Mouse (Mus musculus): ENCODE measurements around the gene Prph. TPM values are rescaled to one million over a fixed set of nuclear protein-coding genes. Genes with fewer than 3 reads are reported as not detected.
A peak's percentile ranks its signal among the peaks of the same experiment; 100 is the strongest.
"Not testable (repeated sequence)": the region's sequence is repeated elsewhere in the genome, so short reads cannot be mapped to it uniquely, and the experiment has no call there.

Prph gene
- polyA plus RNA-seq, 1 experiment from 2014 or later = 0.94 TPM

GRCm38 (mm10) chr15:99053373-99053772 is 1.6 kb upstream of the Prph start:
- ATAC-seq (replicated peaks; ENCODE audit: low FRiP score) (no peak), DNase-seq (ENCODE audit: low spot score) (no peak)
- WGBS = 8% methylated on average over 9 of the region's 9 CpGs
- H3K9ac ChIP-seq (ENCODE audit: low read length) = no peak overlapping the region
- no peak overlapping the region for H3K4me3 ChIP-seq (ENCODE audit: low read depth, low read length)
- no peak overlapping the region for H3K27ac ChIP-seq (ENCODE audit: low read depth, low read length)
- H3K9me3 ChIP-seq (ENCODE audit: control insufficient read depth, low read length) = no peaks in the 10 kb centered on the region
- peaks cover 54% of the 10 kb centered on the region for H3K27me3 ChIP-seq (ENCODE audit: control insufficient read depth, insufficient read depth, low read length)
- H3K4me2 ChIP-seq (ENCODE audit: low read depth, low read length, severe bottlenecking) = no peak overlapping the region
- H3K4me1 ChIP-seq (replicated peaks; ENCODE audit: control insufficient read depth, insufficient read depth, low read length) = peaks cover 10% of the 10 kb centered on the region; the same call in 1 of the 2 replicates
- no peaks in the 10 kb centered on the region for H3K36me3 ChIP-seq (ENCODE audit: control insufficient read depth, insufficient read depth, low read length)

DNA sequence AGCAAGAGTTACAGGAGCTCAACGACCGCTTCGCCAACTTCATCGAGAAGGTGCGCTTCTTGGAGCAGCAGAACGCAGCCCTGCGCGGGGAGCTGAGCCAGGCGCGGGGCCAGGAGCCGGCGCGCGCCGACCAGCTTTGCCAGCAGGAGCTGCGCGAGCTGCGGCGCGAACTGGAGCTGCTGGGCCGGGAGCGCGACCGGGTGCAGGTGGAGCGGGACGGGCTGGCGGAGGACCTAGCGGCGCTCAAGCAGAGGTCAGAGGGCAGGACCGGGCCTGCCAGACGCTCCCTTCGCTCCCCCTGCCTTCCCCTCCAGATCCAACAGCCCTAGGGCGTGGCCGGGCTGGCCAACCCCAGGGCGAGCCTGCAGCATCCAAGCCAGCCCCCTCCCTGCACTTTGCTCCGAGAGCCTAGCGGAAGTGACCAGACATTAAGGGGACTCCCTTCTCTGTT is 562 bp downstream of the Prph start:
- H3K36me3 ChIP-seq (ENCODE audit: control insufficient read depth, insufficient read depth, low read length) = no peaks in the 10 kb centered on the region
- peaks cover 10% of the 10 kb centered on the region; the same call in 1 of the 2 replicates for H3K4me1 ChIP-seq (replicated peaks; ENCODE audit: control insufficient read depth, insufficient read depth, low read length)
- peaks cover 58% of the 10 kb centered on the region for H3K27me3 ChIP-seq (ENCODE audit: control insufficient read depth, insufficient read depth, low read length)
- ATAC-seq (replicated peaks; ENCODE audit: low FRiP score) (0 out of 2 replicates have a peak, but pooled peaks have one; percentile 39), DNase-seq (ENCODE audit: low spot score) (peak; percentile 66)
- H3K4me3 ChIP-seq (ENCODE audit: low read depth, low read length) = peak overlapping the region; percentile 27
- WGBS = 0% methylated on average over 37 of the region's 37 CpGs
- H3K27ac ChIP-seq (ENCODE audit: low read depth, low read length) = no peak overlapping the region
- no peak overlapping the region for H3K9ac ChIP-seq (ENCODE audit: low read length)
- H3K9me3 ChIP-seq (ENCODE audit: control insufficient read depth, low read length) = no peaks in the 10 kb centered on the region
- peak overlapping the region; percentile 49 for H3K4me2 ChIP-seq (ENCODE audit: low read depth, low read length, severe bottlenecking)

- peaks cover 10% of the 10 kb centered on the region; the same call in 1 of the 2 replicates for H3K4me1 ChIP-seq (replicated peaks; ENCODE audit: control insufficient read depth, insufficient read depth, low read length)
- DNase-seq (ENCODE audit: low spot score) (no peak), ATAC-seq (replicated peaks; ENCODE audit: low FRiP score) (no peak)
- peaks cover 58% of the 10 kb centered on the region for H3K27me3 ChIP-seq (ENCODE audit: control insufficient read depth, insufficient read depth, low read length)
- H3K9me3 ChIP-seq (ENCODE audit: control insufficient read depth, low read length) = no peaks in the 10 kb centered on the region
- WGBS = 6% methylated on average over 14 of the region's 14 CpGs
- H3K4me3 ChIP-seq (ENCODE audit: low read depth, low read length) = no peak overlapping the region
- H3K9ac ChIP-seq (ENCODE audit: low read length) = no peak overlapping the region
- no peak overlapping the region for H3K4me2 ChIP-seq (ENCODE audit: low read depth, low read length, severe bottlenecking)
- H3K27ac ChIP-seq (ENCODE audit: low read depth, low read length) = no peak overlapping the region
- H3K36me3 ChIP-seq (ENCODE audit: control insufficient read depth, insufficient read depth, low read length) = no peaks in the 10 kb centered on the region
These were observed 1.4 kb downstream of the Prph start for GRCm38 (mm10) chr15:99056332-99056731.

DNA sequence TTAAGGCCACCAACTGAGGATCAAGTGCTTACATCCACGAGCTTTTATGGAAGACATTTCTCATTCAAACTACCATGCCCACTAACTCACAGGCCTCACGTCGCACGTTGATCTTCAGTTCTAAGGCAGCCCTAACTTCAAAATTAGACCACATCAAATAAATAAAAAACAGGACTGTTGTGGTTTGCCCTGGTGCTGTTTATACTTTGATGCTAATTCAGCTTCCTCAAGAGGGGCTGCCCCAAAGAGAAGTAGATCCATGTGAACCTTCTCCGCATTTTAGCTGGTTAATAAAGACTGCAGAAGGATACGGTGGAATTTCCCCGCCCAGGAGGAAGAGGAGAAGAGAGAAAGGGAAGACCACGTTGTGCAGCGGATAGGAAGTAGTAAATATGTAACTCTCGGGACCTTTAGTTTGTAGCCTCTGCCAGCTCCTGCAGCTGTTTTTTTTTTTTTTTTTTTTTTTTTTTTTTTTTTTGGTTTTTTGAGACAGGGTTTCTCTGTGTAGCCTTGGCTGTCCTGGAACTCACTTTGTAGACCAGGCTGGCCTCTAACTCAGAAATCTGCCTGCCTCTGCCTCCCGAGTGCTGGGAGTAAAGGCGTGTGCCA is 10.7 kb downstream of the Prph start:
- Histone ChIP-seq H3K4me1 (replicated peaks; ENCODE audit: control insufficient read depth, insufficient read depth, low read length) (no peaks in the 10 kb centered on the region), H3K4me3 (ENCODE audit: low read depth, low read length) (no peak overlapping the region), H3K4me2 (ENCODE audit: low read depth, low read length, severe bottlenecking) (no peak overlapping the region), H3K9me3 (ENCODE audit: control insufficient read depth, low read length) (no peaks in the 10 kb centered on the region), H3K27ac (ENCODE audit: low read depth, low read length) (no peak overlapping the region), H3K27me3 (ENCODE audit: control insufficient read depth, insufficient read depth, low read length) (no peaks in the 10 kb centered on the region), H3K9ac (ENCODE audit: low read length) (no peak overlapping the region), H3K36me3 (ENCODE audit: control insufficient read depth, insufficient read depth, low read length) (no peaks in the 10 kb centered on the region)
- ATAC-seq (replicated peaks; ENCODE audit: low FRiP score) (no peak), DNase-seq (ENCODE audit: low spot score) (no peak)
- WGBS = 89% methylated on average over 12 of the region's 12 CpGs

DNA sequence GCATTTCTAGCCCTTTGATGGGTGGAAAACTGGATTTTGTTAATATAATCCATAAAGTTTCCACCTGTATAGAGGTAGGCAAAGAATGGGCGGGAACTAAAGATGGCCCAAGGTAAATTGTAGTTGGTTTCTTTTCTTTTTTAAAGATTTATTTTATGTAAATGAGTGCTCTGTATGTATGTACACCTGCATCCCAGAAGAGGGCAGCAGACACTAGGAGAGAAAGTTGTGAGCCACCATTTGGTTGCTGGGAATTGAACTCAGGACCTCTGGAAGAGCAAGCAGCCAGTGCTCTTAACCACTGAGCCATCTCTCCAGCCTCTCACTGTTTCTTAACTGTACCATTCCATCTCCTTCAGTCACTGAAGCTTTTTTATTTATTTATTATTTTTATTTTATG is 17.0 kb downstream of the Prph start:
- ATAC-seq (replicated peaks; ENCODE audit: low FRiP score) = no peak
- H3K27me3 ChIP-seq (ENCODE audit: control insufficient read depth, insufficient read depth, low read length) = no peaks in the 10 kb centered on the region

GRCm38 (mm10) chr15:99074019-99074599 is 19.1 kb downstream of the Prph start, which contains the start of gene Troap:
Troap (plus strand) TSS chr15:99074575.
- peak; percentile 57 for ATAC-seq (replicated peaks; ENCODE audit: low FRiP score)
- peak within 1 kb of the TSS; percentile 67 for H3K9ac ChIP-seq (ENCODE audit: low read length)

More for the DNA sequence above, 17.0 kb downstream of the Prph start:
- H3K36me3 ChIP-seq (ENCODE audit: control insufficient read depth, insufficient read depth, low read length) = no peaks in the 10 kb centered on the region
- no peak overlapping the region for H3K9ac ChIP-seq (ENCODE audit: low read length)
- WGBS = 88% methylated on average over 1 of the region's 1 CpGs
- H3K4me3 ChIP-seq (ENCODE audit: low read depth, low read length) = no peak overlapping the region
- H3K4me2 ChIP-seq (ENCODE audit: low read depth, low read length, severe bottlenecking) = no peak overlapping the region
- DNase-seq (ENCODE audit: low spot score) = no peak
- H3K9me3 ChIP-seq (ENCODE audit: control insufficient read depth, low read length) = no peaks in the 10 kb centered on the region
- no peak overlapping the region for H3K27ac ChIP-seq (ENCODE audit: low read depth, low read length)
- H3K4me1 ChIP-seq (replicated peaks; ENCODE audit: control insufficient read depth, insufficient read depth, low read length) = peaks cover 10% of the 10 kb centered on the region

GRCm38 (mm10) chr15:99074600-99075333 is 19.8 kb downstream of the Prph start:
- Histone ChIP-seq H3K27ac (ENCODE audit: low read depth, low read length) (peak overlapping the region; percentile 96), H3K27me3 (ENCODE audit: control insufficient read depth, insufficient read depth, low read length) (no peaks in the 10 kb centered on the region), H3K9ac (ENCODE audit: low read length) (peak overlapping the region; percentile 67), H3K9me3 (ENCODE audit: control insufficient read depth, low read length) (no peaks in the 10 kb centered on the region), H3K36me3 (ENCODE audit: control insufficient read depth, insufficient read depth, low read length) (peaks cover 3% of the 10 kb centered on the region), H3K4me2 (ENCODE audit: low read depth, low read length, severe bottlenecking) (peak overlapping the region; percentile 90), H3K4me3 (ENCODE audit: low read depth, low read length) (peak overlapping the region; percentile 62), H3K4me1 (replicated peaks; ENCODE audit: control insufficient read depth, insufficient read depth, low read length) (peaks cover 10% of the 10 kb centered on the region)
- ATAC-seq (replicated peaks; ENCODE audit: low FRiP score) (peak; percentile 97), DNase-seq (ENCODE audit: low spot score) (peak; percentile 98)
- under 1% methylated on average over 44 of the region's 44 CpGs for WGBS

More at GRCm38 (mm10) chr15:99074019-99074599, 19.1 kb downstream of the Prph start, which contains the start of gene Troap:
- no peak for DNase-seq (ENCODE audit: low spot score)
- peak within 1 kb of the TSS; percentile 90 for H3K4me2 ChIP-seq (ENCODE audit: low read depth, low read length, severe bottlenecking)
- H3K27ac ChIP-seq (ENCODE audit: low read depth, low read length) = peak within 1 kb of the TSS; percentile 96
- peaks cover 3% of the 10 kb centered on the region for H3K36me3 ChIP-seq (ENCODE audit: control insufficient read depth, insufficient read depth, low read length)
- H3K4me1 ChIP-seq (replicated peaks; ENCODE audit: control insufficient read depth, insufficient read depth, low read length) = peaks cover 10% of the 10 kb centered on the region
- H3K4me3 ChIP-seq (ENCODE audit: low read depth, low read length) = peak within 1 kb of the TSS; percentile 62
- no peaks in the 10 kb centered on the region for H3K27me3 ChIP-seq (ENCODE audit: control insufficient read depth, insufficient read depth, low read length)
- no peaks in the 10 kb centered on the region for H3K9me3 ChIP-seq (ENCODE audit: control insufficient read depth, low read length)
- 34% methylated on average over 9 of the region's 9 CpGs for WGBS

- 95% methylated on average over 3 of the region's 3 CpGs for WGBS
These were observed 21.0 kb downstream of the Prph start for GRCm38 (mm10) chr15:99076011-99076410.

More at GRCm38 (mm10) chr15:99076011-99076410, 21.0 kb downstream of the Prph start:
- not testable (repeated sequence) for DNase-seq (ENCODE audit: low spot score); H3K4me1 ChIP-seq (replicated peaks; ENCODE audit: control insufficient read depth, insufficient read depth, low read length); H3K27me3 ChIP-seq (ENCODE audit: control insufficient read depth, insufficient read depth, low read length); H3K36me3 ChIP-seq (ENCODE audit: control insufficient read depth, insufficient read depth, low read length); H3K9ac ChIP-seq (ENCODE audit: low read length); ATAC-seq (replicated peaks; ENCODE audit: low FRiP score); H3K27ac ChIP-seq (ENCODE audit: low read depth, low read length); H3K9me3 ChIP-seq (ENCODE audit: control insufficient read depth, low read length)
- Histone ChIP-seq H3K4me3 (ENCODE audit: low read depth, low read length) (peak overlapping the region; percentile 62), H3K4me2 (ENCODE audit: low read depth, low read length, severe bottlenecking) (peak overlapping the region; percentile 90)

Measured in forebrain, embryonic 11.5 days (tissue).